Mouse (Mus musculus) cerebellum, postnatal 25 days (tissue): ENCODE measurements around the gene Il20rb.

Experiments
- DNase-seq, 2 experiments: peaks; one replicate each; pipeline ENCODE4 v3.0.0; 2021; ENCODE audit warnings: mixed read lengths in 2 of 2

Il20rb gene

DNA sequence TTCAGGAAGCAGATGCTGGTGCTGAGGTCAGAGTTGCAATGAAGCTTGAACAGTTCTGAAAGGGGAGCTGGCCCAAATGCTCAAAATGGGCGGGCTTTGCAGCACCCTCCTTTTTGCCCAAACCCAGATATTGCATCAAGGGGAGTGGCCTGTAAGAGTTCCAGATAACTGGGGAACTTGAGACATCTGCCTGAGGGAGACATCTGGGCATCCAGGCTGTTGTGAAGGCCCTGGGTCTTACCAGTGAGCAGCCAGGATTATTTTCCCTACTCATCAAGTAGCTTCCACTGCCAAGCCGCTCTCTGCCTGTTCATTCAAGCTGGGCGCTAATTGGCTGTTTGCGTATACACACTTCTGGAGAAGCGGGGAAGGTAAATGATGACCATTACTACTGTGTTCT, at the start of gene Il20rb:
Gene Il20rb, minus strand, starts transcription at position 358 of the 400 bp plus-strand sequence.
- no peak for DNase-seq

DNA sequence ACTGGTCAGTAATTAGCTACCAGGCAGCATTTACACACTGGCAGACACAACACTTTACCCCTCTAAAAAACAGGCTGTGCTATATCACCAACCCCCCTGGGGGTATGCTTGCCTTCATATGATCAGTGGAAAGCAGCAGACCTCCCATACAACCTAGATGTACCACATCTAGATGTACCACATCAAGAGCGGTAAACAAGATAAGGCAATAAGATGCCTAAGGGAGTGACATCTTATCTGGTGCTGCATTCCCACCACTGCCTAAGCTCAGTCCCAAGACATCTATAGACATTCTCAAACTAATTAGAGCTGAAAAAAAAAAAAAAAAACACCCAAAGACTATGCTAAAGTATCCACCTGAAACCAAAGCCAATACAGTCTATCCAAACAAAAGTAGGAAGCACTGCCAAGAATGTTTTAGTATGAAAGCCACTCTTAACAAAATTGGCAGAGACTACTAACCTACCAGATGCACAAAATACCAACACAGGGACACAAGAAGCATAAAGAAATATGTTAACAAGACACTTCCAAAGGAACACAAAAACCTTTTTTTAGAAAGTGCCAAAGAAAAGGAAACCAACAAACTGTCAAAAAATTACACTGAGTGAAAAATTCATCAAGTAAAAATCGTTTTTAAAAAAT, 49.2 kb upstream of the Il20rb start:
- no peak for DNase-seq

DNA sequence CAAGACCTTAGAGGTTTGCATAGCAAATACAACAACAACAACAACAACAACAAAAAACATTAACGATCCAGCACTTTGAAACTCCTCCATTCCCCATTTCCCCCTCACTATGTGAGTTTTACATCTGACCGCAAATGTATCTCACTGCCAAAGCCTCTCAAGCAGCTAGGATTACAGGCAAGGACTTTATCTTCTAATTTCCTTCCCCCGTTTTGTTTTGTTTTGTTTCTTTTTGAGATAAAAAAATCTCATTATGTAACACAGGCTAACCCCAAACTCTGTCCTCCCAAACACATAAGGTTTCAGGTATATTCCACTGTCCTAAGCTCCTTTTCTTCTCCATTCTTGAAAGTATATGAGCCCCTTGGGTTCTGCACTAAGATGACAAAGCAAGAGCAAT, 48.1 kb upstream of the Il20rb start:
- DNase-seq, result no peak

DNA sequence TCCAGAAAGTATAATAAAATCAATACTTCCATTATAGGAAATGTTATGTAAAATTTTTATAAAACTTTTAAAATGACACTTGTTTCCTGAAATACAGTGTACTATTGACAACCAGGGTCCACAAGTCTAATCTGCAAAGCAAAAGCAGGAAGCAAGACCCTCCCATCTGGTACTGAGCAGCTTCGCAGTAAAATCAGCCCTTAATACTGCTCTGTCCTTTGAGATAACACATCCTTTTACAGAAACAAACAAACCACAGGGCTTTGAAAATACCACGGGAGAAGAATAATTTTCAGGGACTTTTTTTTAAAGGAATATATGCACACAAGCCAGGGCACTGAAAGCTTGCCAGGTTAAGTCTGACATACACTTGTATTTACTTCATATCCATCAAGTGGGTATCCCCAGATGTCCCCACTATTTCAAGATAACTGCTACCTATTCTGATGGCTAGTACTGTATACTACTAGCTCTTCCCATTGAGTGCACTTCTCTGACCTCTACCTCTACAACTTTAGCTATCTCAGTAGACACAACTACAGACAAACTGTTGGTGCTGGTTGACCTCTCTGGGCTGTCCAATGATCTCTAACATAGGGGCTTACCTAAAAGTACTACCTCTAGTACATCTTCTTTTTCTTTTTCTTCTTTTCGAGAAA, 46.4 kb upstream of the Il20rb start:
- DNase-seq, result no peak

DNA sequence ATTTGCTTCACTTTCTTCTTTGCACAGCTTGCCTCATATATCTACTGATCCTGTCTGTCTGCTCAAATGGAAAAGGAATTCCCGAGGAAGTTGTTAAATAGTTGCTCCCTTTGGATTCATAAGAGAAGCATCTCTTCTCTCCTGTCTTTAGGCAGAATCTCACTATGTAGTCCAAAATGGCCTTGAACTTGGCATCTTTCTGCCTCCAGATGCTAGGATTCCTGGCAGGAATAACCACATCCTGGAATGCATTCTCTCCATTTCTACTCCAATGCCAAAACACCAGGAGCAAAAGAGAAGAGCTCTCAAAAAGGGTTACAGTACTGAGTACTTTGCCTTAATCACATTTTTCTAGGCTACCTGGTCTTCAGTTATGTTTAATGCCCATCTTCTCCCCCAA, 44.7 kb upstream of the Il20rb start:
- DNase-seq, result no peak

DNA sequence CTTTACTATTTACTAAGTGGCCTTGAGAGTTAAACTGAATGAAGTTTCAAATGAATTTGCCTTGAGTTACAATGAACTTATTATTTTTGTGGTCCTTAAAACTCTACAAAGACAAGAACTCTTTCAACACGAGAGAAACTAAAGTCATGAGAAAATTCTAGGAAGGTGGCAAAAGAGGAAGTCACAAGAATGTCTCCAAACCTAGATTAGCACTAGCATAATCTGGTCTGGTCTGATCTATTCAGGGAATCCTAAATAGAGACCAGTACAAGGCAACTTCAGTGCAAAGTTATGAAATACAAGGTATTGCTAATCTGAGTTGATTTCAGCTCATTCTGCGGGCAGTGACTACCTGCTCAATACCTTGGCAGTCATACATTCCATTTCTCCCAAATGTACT, 38.6 kb upstream of the Il20rb start:
- no peak for DNase-seq

DNA sequence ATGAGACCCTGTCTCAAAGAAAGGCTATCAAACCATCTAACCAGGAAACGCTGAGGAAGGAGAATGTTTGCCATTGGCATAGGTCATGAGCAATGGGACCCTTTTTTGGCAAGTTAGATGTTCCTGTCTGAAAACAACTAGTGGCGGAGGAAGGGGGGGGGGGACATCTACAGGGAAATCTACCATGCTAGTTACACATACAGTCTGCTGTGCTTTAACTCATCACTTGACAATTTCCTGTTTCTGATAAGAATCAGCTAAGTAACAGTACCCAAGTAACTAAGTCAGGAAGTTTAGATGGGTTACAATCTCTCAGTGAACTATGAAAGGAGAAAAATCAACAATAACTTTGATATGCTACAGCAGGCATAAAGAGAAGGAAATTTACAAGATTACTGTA, 35.4 kb upstream of the Il20rb start:
- DNase-seq, result no peak

DNA sequence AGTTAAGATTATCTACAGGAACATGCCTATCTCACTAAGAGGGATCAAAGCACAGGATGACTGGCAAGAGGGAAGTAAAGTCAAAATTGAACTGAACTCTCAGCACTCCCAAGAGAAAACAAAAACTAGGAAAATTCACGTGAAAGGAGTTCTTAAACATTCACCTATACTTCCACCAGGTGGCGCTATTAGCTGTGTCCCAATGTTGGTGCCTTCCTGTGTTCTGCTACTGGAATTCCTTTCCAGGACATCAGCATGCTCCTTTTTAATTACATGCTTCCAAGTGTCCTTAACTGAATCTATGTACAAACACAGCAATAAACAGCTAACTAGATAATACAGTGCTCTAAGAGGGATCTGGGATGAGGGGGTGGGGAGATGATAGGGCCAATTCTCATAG, 34.0 kb upstream of the Il20rb start:
- DNase-seq, result peak; percentile 34 to 69

DNA sequence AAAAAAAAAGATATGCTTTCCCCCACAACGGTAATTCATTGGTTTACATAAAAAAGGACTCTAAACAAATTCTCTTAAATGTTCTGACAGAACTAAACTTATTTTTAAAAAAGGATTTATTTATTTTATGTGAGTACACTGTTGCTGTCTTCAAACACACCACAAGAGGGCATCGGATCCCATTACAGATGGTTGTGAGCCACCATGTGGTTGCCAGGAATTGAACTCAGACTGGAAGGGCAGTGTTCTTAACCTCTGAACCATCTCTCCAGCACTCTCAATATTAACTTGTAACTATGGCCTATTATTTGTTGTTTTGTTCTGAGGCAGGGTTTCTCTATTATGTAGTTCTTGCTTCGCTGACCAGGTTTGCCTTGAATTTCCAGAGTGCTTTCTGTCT, 33.4 kb upstream of the Il20rb start:
- DNase-seq, result peak in 1 of 2 experiments; percentile 42

DNA sequence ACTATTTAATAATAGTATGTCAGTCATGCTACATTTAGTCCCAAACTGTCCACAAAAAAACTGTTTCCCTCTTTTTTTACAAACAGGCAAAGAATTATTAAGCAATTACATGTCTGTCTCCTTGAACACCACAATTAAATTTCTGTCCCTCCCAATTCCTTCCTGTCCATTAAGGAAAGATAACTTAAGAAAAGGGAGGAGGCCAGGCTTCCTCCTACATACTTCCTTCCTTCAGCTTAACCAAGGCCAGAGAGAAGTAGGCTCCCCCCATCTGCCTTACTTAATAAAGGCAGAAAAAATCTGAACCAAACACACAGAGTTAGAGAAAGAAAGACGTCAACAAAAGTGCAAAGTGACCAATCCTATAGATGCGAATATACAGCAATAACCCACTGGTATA, 21.0 kb upstream of the Il20rb start:
- DNase-seq, result no peak

DNA sequence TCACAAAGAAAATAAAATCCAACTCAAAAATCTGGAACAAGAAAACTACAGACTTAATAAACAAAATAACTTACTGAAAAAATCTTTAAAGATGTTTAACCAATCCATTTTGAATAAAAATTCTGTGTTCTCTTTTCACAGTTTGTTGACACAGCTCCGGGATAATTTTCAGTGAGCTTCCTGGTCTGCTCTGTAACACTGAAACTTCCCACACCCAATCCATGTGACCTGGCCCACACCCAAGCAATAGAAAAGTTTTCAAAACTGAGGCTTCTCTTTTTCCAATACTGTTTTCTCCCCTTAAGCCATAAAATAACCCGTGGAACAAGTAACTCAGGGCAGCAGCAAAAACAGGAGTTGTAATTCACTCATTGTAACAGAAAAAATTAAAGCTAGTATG, 20.1 kb upstream of the Il20rb start:
- peak in 1 of 2 experiments; percentile 25 for DNase-seq

DNA sequence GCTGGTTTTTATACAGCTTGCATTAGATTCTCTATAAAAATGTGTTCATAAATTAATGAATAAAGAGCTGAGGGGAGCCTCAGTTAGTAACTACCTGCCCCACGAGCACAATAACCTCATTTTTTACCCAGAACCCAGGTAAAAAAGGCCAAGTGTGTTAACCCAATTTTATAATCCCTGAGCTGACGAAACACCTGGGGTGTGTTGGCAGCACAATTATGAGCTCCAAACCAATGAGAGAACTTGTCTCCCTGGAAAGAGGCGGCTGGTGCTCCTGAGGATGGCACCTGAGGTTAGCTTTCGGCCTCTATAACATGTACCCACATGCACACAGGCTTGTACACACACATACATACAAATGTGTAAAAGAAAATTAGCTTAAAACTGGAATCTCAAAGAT, 18.9 kb upstream of the Il20rb start:
- peak; percentile 44 to 64 for DNase-seq

DNA sequence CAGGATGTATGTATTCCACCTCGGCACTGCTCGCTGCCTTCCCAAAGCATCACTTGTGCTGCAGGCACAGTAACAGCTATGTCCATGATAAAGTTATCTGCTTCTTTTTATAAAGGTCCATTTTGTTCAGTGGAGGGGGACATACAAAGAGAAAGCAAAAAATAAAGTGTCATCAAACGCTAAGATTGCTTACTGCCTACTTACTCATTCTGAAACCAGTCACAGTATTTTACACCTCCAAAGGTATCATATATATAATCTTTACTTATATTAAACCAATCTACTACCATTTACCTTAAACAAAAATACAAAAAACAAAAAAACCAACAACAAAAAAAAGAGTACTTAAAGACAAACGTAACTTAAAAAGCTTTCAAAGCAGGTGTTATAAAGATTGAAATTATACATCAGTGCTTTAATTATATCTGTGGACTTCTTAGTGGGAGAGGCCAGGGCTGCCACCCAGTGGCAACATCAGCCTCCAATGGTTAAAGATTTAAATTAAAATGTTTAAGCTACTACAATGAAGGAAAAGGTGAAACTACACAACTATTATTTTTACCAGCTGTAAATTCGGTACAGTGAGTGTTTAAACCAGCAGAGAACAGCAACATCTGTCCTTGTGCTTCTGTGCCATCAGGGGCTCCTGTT, 7.1 kb upstream of the Il20rb start:
- DNase-seq, result peak in 1 of 2 experiments; percentile 44

DNA sequence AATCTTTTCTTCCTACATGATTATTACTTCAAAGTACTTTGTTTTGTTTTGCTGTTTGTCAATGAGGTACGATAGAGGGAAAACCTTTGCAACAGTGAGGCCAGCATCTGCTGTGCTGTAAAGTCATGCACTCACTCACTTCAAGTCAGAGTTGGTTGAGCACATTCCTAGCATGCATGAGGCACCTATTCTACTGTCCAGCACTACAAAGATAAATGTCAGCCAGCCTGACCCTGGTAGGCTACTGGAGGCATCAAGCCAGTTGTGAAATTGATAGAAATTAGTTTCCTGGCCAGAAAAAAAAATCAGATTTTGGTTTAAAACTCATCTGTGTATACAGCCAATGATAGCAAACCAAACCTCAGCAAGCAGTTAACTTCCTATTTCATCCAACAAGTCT, 4.8 kb upstream of the Il20rb start:
- no peak for DNase-seq

DNA sequence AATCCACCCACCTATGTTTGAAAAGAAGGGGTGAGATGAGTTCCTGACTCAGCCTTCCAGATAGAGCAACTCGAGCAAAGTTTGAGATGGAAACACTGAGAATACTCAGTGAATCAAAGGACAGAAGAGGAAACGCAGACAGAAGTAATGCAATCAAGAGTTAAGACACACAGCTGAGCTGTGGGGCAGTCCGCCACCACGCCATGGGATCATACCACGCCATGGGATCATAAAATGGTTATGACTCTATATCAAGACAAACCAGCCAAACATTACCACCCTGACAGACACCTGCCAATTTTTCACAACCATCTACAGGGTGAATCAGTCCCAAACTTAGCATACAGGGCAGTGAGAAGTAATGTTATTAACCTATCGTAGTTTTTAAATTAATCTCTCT, 2.4 kb upstream of the Il20rb start:
- no peak for DNase-seq

DNA sequence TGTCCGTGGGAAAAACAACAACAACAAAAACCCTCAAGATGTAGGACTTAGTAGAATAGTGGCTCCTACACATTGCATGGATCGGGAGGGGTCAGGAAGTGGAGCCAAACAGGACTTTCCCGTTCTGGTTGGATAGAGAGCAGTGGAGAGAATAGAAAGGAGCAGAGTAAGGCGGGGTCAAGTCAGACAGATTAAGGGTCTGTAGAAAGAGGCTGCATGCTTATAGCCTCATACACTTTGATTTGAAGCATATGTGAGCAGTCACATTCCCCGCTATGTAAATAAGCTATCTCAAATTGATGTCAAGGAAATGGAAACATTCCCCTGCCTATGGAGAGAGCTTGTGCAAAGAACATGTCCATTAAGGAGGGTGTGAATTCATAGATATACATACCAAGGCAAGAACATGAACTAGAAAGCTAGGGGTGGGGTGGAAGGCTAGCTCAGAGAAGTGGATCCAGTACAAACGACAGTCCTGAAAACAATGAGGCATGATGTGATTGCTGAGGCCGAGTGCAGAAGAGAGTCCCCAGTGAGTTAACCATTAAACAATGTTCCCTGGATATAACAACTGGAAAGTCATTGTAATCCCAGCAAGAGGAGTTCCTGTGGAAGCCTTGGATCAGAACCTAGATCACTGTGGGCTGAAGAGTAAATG, 1.6 kb upstream of the Il20rb start:
- no peak for DNase-seq

DNA sequence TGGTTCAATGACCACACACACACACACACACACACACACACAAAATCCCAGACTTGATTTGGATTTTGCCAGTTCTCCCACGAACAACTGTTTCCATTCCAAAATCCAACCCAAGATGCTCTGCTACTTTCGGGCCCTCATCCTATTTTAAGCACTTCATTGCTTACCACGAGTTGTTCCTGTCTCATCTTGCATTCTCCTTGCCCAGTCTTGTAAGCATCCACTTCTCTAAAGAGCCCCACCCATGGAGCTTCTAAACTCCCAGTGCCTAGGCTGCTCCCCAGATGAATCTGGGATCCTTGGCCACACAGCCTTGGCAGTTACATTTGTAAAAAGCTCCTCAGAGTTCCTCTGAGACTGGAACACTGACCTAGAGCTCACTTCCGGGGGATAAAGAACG, 3.3 kb downstream of the Il20rb start:
- no peak for DNase-seq

DNA sequence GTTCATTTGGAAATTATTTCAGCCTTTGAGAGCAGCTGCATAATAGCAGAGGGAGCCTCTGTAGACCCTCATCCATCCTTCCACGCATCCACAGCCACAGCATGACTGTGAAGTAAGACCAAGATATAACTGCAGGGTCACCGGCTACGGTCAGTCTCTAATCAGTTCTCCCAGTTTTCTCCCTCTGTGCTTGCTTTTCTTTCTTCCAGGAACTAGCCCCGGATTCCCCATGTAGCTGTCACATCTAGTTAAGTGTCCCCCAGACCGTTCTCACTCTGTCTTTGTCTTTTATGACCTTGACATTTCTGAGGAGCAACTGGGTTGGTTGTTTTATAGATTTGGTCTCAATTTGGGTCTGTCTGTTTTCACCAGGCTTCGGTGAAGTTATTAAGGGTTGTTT, 5.0 kb downstream of the Il20rb start:
- no peak for DNase-seq

DNA sequence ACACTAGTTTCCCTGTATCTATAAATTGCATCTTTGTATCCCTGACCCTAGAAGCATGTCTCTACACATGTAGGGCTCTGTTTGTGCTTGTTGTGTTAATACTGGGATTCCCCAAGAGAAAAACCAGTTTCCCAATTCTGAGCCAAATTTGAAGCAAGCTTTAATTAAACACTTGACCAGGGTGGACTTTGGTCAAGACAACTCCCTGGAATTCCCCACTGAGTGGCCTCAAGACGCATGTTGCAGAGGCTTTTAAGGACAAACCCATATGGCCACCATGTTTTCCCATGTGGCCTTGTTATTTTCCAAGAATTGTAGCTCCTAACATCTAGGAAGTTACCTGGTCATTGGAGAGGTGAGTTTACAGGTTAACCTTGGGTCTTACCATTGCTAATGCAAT, 12.5 kb downstream of the Il20rb start:
- DNase-seq, result no peak

DNA sequence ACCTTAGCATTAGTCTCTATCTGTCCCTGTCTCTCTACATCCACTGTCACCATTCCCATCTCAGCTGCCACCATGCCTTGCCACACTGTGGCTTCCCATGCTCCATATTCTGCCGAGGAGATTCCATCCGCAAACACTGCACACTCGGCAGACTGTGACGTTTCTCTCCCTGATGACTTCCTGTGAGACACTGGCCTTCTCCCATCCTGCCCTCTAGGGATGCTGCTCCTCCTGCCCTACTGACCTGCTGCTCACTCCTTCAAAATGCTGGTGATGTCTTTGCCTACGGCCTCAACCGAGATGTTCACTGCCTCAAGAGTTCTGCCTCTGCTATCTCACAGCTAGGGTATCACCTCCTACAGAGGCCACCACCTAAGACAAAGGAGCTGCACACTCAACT, 13.2 kb downstream of the Il20rb start:
- DNase-seq, result no peak

DNA sequence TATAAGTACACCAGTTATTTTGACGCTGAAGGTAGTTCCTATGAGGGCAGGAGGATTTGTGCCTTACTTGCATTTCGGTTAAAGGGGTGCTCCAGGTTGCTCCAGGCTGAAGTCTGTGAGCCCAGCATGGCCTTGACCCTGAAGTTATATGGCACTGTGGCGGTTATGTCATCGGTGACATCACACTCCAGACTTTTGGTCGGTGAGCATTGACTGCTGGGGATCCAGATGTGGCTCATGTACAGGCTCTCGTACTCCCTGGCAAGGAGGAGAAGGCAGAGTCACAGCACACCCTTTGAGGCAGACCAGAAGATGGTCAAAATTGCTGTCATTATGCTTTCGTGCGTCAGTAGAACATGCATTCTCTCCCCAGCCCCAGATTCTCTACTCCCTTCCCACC, 13.7 kb downstream of the Il20rb start:
- no peak for DNase-seq

DNA sequence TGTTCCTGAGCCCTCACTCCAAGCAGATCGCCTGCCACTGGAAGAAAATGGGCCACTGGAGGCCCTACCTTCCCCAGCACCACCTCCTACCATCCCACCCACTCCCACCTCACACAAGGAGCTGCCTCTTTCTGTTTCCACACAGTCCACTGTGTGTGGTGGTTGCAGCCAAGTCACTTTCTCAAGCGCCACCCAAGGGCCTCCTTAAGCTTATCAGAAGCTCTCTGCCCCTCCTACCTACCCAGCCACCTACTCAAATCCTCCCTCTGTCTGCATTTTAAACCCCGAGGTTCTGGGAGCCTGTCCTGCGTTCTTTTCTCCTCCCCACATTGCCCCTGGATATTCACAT, 15.0 kb downstream of the Il20rb start:
- DNase-seq, result no peak

DNA sequence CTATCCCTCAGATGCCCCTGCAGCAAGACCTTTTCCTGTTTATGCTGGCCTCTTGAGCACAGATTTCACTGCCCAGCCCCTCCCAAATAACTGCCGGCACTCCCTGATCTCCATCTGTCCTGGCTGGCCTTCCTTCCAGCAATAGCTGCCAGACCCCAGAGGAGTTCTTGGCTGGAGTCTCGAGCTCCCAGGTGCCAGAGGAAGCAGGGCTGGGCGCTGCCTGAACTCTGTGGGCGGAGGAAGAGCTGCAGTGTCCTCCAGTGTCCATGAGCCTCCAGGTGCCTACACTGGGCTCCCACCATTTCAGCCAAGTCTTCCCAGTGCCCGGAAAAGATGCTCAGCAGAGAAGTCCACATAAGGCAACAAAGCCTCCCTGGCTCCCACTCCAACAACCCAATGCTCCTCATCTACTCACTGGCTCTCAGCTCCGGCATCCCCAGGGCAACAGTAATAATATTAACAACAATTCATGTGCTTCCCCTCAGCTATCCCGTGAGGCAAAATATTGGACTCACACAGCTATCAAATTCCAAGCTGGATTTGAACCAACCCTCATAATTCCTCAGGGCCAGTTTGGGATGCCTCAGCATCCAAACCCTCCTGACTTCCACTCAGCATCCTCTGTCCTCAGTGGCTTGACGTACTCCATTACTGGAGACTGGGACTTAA, 15.5 kb downstream of the Il20rb start:
- peak; percentile 95 to 98 for DNase-seq
